Mouse (Mus musculus) embryonic facial prominence, embryonic 14.5 days (tissue): ENCODE results near the gene Ripk4. TPM values are rescaled to one million over a fixed set of nuclear protein-coding genes. Genes with fewer than 3 reads are reported as not detected.

Experiments
- ATAC-seq: fragments of 200-750 bp; cut with Nextera tagmentation; 2 replicates; pipeline ENCODE4 v1.8.0; 2017; ENCODE audit warnings: low read depth, moderate number of reproducible peaks, moderate TSS enrichment
- DNase-seq: peaks from one replicate; pipeline ENCODE4 v3.0.0-alpha.2; 2015; ENCODE audit warnings: low spot score
- H3K27ac ChIP-seq: fragments of 300-500 bp; sonication (generic); replicated peaks from 2 replicates; pipeline ENCODE4 v1.5.1; 2014; ENCODE audit warnings: low read depth, mild to moderate bottlenecking, low read length, moderate library complexity
- H3K27me3 ChIP-seq: fragments of 300-500 bp; sonication (generic); replicated peaks from 2 replicates; pipeline ENCODE4 v1.6.1; 2014; ENCODE audit warnings: low read length; ENCODE audit not compliant: control insufficient read depth, insufficient read depth
- H3K36me3 ChIP-seq: fragments of 300-500 bp; sonication (generic); 2 replicates; pipeline ENCODE4 v1.6.1; 2014; ENCODE audit warnings: low read length, mixed read lengths; ENCODE audit not compliant: control insufficient read depth, insufficient read depth
- H3K4me1 ChIP-seq: fragments of 300-500 bp; sonication (generic); 2 replicates; pipeline ENCODE4 v1.6.1; 2014; ENCODE audit warnings: antibody characterized with exemption, low read length; ENCODE audit not compliant: control insufficient read depth, insufficient read depth
- H3K4me2 ChIP-seq: fragments of 300-500 bp; sonication (generic); 2 replicates; pipeline ENCODE4 v1.6.1; 2014; ENCODE audit warnings: low read depth, mild to moderate bottlenecking, low read length, moderate library complexity, mixed read lengths
- H3K4me3 ChIP-seq: fragments of 300-500 bp; sonication (generic); 2 replicates; pipeline ENCODE4 v1.5.1; 2014; ENCODE audit warnings: low read depth, mild to moderate bottlenecking, low read length
- H3K9ac ChIP-seq: fragments of 300-500 bp; sonication (generic); 2 replicates; pipeline ENCODE4 v1.6.1; 2014; ENCODE audit warnings: low read depth, mild to moderate bottlenecking, low read length, moderate library complexity, mixed read lengths
- H3K9me3 ChIP-seq: fragments of 300-500 bp; sonication (generic); 2 replicates; pipeline ENCODE4 v1.6.1; 2016; ENCODE audit warnings: low read length; ENCODE audit not compliant: control insufficient read depth
- WGBS: fragments of 180-500 bp; shearing (Covaris S2); extraction: QIAGEN DNeasy Blood & Tissue Kit; methylation state at CpG from one replicate; pipeline ENCODE4 v1.1.7; 2014; 5-methylcytosine and 5-hydroxymethylcytosine counted together
- polyA plus RNA-seq: library from polyadenylated mRNA; unstranded; fragments of >200 nt; fragmentation: Nextera tagmentation; extraction: Ambion mirVana; gene quantifications from 2 replicates; pipeline ENCODE4 v1.2.1, GENCODE M21; 2014

The Ripk4 gene
- polyA plus RNA-seq, 1 experiment from 2014 or later: 11.1 TPM

DNA sequence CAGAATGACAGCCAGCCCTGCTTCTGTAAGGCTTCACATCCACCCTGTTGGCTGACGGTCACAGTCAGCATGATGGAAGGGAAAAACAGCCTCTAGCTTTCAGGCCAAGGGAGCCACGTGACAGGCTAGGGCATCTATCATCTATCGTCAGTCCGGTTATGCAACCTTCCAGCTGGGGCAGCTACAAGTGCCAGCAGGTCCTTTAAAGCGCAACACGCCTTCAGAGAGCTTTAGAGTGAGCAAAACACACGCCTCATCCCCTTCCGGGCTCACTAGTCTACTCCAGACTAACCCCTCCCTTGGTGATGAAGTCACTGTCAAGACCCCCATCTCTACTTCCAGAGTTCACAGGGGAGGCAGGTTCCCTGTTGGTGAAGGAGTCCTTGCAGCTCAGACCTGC is 11.7 kb downstream of the Ripk4 start:
- ATAC-seq: peak; percentile 83

GRCm38 (mm10) chr16:97748421-97748820 is 15.2 kb downstream of the Ripk4 start:
- no peaks in the 10 kb centered on the region for H3K36me3 ChIP-seq
- ATAC-seq (no peak), DNase-seq (no peak)
- H3K9ac ChIP-seq: no peak overlapping the region
- H3K4me1 ChIP-seq: no peaks in the 10 kb centered on the region
- 80% methylated on average over 6 of the region's 6 CpGs for WGBS
- H3K4me3 ChIP-seq: no peak overlapping the region
- H3K4me2 ChIP-seq: no peak overlapping the region
- no peaks in the 10 kb centered on the region for H3K9me3 ChIP-seq
- no peaks in the 10 kb centered on the region for H3K27me3 ChIP-seq
- no peak overlapping the region for H3K27ac ChIP-seq

More for the DNA sequence above, 11.7 kb downstream of the Ripk4 start:
- WGBS: 72% methylated on average over 8 of the region's 8 CpGs
- H3K27ac ChIP-seq: no peak overlapping the region
- H3K4me2 ChIP-seq: no peak overlapping the region
- H3K9ac ChIP-seq: no peak overlapping the region
- H3K4me3 ChIP-seq: no peak overlapping the region
- H3K36me3 ChIP-seq: no peaks in the 10 kb centered on the region
- H3K9me3 ChIP-seq: no peaks in the 10 kb centered on the region
- peak; percentile 88 for DNase-seq
- H3K27me3 ChIP-seq: no peaks in the 10 kb centered on the region
- H3K4me1 ChIP-seq: no peaks in the 10 kb centered on the region

- Histone ChIP-seq H3K27me3 (no peaks in the 10 kb centered on the region), H3K4me2 (no peak overlapping the region), H3K4me1 (no peaks in the 10 kb centered on the region), H3K4me3 (no peak overlapping the region), H3K27ac (no peak overlapping the region), H3K9ac (no peak overlapping the region), H3K9me3 (no peaks in the 10 kb centered on the region), H3K36me3 (no peaks in the 10 kb centered on the region)
- DNase-seq (no peak), ATAC-seq (no peak)
- WGBS: 71% methylated on average over 6 of the region's 6 CpGs
Measured at GRCm38 (mm10) chr16:97738030-97738429, 25.6 kb downstream of the Ripk4 start.

DNA sequence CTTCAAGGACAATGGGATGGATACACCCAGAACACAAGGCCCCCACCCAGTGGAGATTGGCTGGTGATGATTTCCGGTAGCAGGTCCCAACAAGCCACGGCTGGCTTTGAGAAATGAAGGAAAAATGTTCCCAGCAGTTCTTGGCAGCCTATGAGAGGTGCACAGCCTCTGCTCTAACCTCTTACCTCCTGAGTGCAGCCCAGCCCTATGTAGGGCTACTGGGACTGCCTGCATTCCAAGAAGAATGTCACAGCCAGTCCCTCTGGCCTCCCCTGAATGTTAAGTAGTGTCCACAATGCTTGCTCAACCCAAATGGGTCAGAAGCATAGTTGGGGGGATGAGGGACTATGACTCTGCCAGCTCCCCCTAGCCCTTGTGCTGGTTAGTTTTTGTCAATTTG is 27.0 kb downstream of the Ripk4 start:
- Histone ChIP-seq H3K9ac (no peak overlapping the region), H3K27me3 (no peaks in the 10 kb centered on the region), H3K4me1 (no peaks in the 10 kb centered on the region), H3K27ac (no peak overlapping the region), H3K4me3 (no peak overlapping the region), H3K36me3 (no peaks in the 10 kb centered on the region), H3K9me3 (no peaks in the 10 kb centered on the region), H3K4me2 (no peak overlapping the region)
- 87% methylated on average over 2 of the region's 2 CpGs for WGBS
- DNase-seq (no peak), ATAC-seq (no peak)

- Histone ChIP-seq H3K27me3 (no peaks in the 10 kb centered on the region), H3K36me3 (no peaks in the 10 kb centered on the region), H3K4me3 (no peak overlapping the region), H3K4me2 (no peak overlapping the region), H3K9ac (no peak overlapping the region), H3K4me1 (no peaks in the 10 kb centered on the region), H3K27ac (no peak overlapping the region; the same call in 1 of the 2 replicates), H3K9me3 (no peaks in the 10 kb centered on the region)
- 53% methylated on average over 9 of the region's 9 CpGs for WGBS
- ATAC-seq: no peak
- no peak for DNase-seq
Measured at GRCm38 (mm10) chr16:97734760-97735322, 28.7 kb downstream of the Ripk4 start.

DNA sequence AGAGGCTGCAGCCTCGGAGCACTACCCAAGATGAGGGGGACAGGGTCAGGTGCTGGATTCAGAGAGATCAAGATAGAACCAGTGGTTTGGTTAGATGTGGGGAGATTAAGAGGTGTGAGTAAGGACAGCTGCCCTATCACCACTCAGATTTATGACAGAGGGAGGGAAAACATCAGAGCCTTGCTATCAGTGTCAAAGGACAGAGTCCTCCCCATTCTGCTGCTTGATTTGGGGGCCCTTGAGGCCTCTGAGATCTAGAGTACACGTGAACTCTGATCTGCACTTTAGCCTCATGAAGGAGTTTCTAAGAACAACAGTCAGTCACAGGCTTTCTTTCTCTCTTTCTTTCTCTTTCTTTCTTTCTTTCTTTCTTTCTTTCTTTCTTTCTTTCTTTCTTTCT is 30.0 kb downstream of the Ripk4 start:
- no peak overlapping the region for H3K9ac ChIP-seq
- no peak for DNase-seq
- no peak overlapping the region for H3K4me3 ChIP-seq
- no peak overlapping the region for H3K27ac ChIP-seq
- no peaks in the 10 kb centered on the region for H3K27me3 ChIP-seq
- no peaks in the 10 kb centered on the region for H3K9me3 ChIP-seq
- no peaks in the 10 kb centered on the region for H3K36me3 ChIP-seq
- H3K4me2 ChIP-seq: no peak overlapping the region
- ATAC-seq: no peak
- 70% methylated on average over 2 of the region's 2 CpGs for WGBS
- no peaks in the 10 kb centered on the region for H3K4me1 ChIP-seq

GRCm38 (mm10) chr16:97730321-97730720 is 33.3 kb downstream of the Ripk4 start:
- Histone ChIP-seq H3K4me3 (no peak overlapping the region), H3K9ac (no peak overlapping the region), H3K9me3 (no peaks in the 10 kb centered on the region), H3K4me2 (no peak overlapping the region), H3K27ac (no peak overlapping the region), H3K4me1 (no peaks in the 10 kb centered on the region), H3K27me3 (no peaks in the 10 kb centered on the region), H3K36me3 (no peaks in the 10 kb centered on the region)
- ATAC-seq: no peak
- 78% methylated on average over 1 of the region's 1 CpGs for WGBS
- DNase-seq: no peak

DNA sequence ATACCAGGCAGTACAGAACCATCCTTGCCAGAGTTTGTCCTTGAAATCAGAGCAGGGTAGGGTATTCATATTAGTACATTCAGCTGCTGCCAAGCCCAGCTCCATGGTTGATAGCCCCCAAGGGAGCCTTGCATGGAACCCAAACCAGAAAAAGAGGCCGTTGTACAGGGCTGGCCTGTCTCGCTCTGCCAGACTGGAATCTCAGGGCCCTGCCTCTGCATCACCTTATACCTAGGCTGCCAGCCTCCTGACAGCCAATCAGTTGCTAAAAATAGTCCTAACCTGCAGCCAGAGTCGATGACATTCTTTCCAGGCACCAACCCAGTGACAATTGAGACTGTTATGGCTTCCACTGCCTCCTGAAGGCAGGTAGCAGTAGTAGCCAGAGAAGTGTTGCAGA is 37.2 kb downstream of the Ripk4 start:
- Histone ChIP-seq H3K36me3 (no peaks in the 10 kb centered on the region), H3K27me3 (no peaks in the 10 kb centered on the region), H3K4me1 (no peaks in the 10 kb centered on the region), H3K9me3 (no peaks in the 10 kb centered on the region), H3K27ac (no peak overlapping the region), H3K4me2 (no peak overlapping the region), H3K9ac (no peak overlapping the region), H3K4me3 (no peak overlapping the region)
- WGBS: 70% methylated on average over 3 of the region's 3 CpGs
- DNase-seq (no peak), ATAC-seq (no peak)

GRCm38 (mm10) chr16:97720093-97720492 is 43.5 kb downstream of the Ripk4 start:
- H3K36me3 ChIP-seq: no peaks in the 10 kb centered on the region
- H3K4me3 ChIP-seq: no peak overlapping the region
- no peaks in the 10 kb centered on the region for H3K4me1 ChIP-seq
- ATAC-seq: no peak
- WGBS: 70% methylated on average over 1 of the region's 1 CpGs
- H3K4me2 ChIP-seq: no peak overlapping the region
- DNase-seq: no peak
- H3K27me3 ChIP-seq: no peaks in the 10 kb centered on the region
- no peaks in the 10 kb centered on the region for H3K9me3 ChIP-seq
- H3K9ac ChIP-seq: no peak overlapping the region
- no peak overlapping the region for H3K27ac ChIP-seq
